Mouse (Mus musculus) c-Kit-positive CD71-positive TER-119-positive erythroid progenitor cells, embryonic 14.5 days (primary cell): ENCODE data around the gene Ccr6.

Source experiments
- DNase-seq: peaks from one replicate; pipeline ENCODE4 v3.0.0-alpha.2; 2013; ENCODE audit warnings: low spot score

The Ccr6 gene

GRCm38 (mm10) chr17:8233618-8234214, 2.1 kb upstream of the Ccr6 start:
- no peak for DNase-seq

GRCm38 (mm10) chr17:8234537-8234936, 1.3 kb upstream of the Ccr6 start:
- DNase-seq: no peak

GRCm38 (mm10) chr17:8238012-8238710, 2.3 kb downstream of the Ccr6 start:
- no peak for DNase-seq

GRCm38 (mm10) chr17:8239561-8239960, 3.7 kb downstream of the Ccr6 start:
- no peak for DNase-seq

- no peak for DNase-seq
These were observed 4.7 kb downstream of the Ccr6 start for GRCm38 (mm10) chr17:8240517-8240916.

- no peak for DNase-seq
These were observed 5.8 kb downstream of the Ccr6 start for GRCm38 (mm10) chr17:8241645-8242044.

DNA sequence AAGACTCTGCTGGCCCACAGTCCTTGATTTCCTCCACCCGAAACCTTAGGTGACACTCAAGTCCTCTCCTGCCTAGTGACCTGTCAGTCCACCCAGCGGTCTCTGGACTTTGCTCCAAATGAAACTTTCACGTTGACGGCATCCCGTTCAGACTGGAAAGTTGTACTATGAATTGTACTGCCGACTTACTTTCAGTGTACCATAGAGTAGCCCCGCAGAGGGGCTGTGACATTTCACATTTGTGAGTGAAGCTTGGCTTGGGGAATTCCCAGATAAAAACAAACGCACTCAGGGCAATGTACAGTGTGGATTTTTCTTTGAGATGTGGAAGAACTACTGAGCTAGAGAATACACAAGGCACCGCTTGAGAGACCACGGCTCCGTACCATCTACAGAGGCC, 6.3 kb downstream of the Ccr6 start:
- DNase-seq: no peak

DNA sequence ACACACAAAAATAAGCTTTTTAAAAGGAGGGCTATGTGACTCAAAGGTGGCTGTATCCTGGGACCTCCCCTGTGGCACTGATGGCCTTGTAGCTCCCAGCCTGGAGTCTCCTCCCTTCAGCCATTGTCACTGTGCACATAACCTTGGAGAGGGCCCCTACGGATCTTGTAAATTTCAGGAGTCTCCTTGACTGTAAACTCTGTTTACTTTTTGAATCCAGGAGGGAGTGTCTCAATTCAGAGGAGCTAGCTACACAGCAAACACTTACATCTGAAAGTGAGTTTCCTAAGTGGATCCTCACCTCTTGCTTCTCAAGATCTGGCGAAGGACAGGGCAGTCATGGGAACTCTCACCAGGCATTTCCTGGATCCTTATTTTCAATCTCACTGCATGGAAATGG, 8.3 kb downstream of the Ccr6 start:
- no peak for DNase-seq

DNA sequence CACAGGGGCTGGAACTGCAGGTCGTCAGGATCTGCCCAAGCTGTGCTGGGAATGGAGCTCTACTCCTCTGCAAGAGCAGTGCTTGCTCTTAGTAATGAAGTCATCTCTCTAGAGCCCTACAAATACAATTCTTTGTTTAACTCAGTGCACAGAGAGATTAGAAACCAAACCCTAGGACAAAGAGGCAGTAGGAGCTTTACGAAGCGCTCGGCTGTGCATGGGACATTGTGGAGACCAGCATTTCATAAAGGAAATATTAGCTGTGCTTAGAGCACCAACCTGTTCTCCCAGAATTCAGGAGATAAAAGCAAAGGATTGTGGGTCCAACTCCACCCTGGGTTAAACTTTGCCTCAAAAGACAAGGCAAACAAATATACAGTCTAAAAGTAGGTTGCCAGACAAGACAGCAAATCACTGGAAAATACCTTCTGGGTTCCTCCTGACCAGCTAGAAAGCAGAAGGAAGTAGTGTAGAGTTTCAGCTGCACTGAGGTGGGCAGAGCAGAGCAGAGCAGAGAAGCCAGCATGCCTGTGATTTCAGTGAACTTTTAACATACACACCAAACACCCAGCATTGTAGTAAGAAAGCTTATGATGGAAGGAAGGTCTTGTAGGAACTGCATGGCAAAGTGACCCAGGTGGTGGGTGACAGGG, 10.4 kb downstream of the Ccr6 start:
- no peak for DNase-seq

DNA sequence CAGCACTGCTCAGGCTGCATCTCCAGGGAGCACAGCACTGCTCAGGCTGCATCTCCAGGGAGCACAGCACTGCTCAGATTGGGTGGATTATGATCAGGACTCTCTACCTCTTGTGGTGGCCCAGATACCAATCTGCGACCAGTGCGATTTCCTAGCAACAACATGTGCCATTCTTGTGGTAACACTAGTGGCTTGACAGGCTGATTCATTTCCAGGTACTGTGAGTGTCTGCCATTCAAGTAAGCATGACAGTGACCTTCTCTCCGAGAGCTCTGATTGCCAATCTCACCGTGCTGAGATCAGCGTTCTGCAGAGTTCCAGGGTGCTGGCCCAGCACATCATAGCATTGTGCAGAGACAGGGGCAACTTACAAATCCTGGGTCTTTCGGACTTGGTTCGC, 15.9 kb downstream of the Ccr6 start:
- no peak for DNase-seq

DNA sequence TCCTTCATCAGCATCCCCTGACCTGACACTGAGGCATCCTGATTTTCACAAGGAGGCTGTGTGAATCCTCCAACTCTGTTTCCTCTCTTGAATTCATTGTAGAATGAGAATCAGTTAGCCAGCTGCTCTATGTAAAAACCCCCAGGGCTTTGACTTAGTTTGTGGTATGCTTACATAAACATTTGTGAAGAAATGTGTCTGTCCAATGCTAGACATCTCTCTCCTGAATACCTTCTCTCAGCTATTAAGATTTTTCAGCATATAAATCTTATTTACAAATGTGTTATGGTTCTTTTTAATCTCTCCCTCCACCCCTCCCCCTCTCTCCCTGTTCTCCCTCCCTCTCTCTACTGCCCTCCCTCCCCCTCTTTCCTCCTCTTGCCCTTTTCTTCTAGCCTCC, 18.4 kb downstream of the Ccr6 start:
- no peak for DNase-seq

- no peak for DNase-seq
These were observed 19.1 kb downstream of the Ccr6 start for GRCm38 (mm10) chr17:8254914-8255313.

DNA sequence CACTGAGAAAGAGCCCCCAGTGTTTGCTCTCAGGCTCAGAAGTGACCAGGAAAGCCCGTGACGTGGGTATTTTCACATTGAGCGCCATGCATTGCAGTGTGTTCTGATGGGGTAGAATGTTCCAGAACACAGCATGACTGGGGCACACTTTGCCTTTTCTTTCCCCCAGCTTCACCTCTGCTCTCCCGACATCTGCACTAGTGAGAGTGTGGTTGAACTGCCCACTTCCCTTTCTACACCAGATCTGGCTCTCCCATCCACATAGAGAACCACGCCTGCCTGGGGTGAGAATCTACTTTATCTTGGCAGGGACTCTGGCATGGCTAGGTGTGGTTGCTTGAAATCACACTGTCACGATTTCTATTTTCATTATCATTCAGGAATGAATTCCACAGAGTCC, 19.7 kb downstream of the Ccr6 start:
- no peak for DNase-seq

DNA sequence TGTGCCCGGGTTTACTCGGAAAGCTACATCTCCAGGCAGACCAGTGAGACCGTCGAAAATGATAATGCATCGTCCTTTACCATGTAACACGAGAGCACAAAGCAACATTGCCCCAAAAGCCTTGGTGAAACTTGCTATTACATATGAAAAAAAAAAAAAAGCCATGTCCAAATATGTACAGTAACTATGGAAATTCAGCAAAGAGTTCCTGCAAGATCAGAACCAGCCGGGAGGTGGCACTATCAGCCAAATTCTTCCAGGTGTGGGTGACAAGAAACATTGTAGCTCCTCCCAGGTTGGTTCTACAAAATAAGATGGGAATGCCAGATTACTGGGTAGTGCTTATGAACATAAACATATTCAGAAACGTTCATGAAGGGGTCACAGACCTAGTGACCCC, 21.1 kb downstream of the Ccr6 start:
- DNase-seq: no peak

DNA sequence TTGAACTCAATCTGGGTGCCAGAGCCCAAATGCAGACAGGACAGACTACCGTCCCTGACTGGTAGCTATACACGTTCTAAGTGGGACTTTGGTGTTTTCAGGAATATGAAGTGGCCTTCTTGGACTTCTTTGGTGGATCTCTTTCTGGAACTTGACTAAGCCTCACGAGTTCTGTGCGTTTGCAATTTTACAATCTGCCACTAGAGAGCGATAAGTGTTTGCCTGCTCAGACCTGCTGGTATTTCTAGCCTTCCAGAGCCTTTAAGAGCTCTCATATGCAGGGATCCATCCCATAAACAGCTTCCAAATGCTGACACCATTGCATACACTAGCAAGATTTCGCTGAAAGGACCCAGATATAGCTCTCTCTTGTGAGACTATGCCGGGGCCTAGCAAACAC, 28.8 kb downstream of the Ccr6 start:
- DNase-seq: peak; percentile 39

DNA sequence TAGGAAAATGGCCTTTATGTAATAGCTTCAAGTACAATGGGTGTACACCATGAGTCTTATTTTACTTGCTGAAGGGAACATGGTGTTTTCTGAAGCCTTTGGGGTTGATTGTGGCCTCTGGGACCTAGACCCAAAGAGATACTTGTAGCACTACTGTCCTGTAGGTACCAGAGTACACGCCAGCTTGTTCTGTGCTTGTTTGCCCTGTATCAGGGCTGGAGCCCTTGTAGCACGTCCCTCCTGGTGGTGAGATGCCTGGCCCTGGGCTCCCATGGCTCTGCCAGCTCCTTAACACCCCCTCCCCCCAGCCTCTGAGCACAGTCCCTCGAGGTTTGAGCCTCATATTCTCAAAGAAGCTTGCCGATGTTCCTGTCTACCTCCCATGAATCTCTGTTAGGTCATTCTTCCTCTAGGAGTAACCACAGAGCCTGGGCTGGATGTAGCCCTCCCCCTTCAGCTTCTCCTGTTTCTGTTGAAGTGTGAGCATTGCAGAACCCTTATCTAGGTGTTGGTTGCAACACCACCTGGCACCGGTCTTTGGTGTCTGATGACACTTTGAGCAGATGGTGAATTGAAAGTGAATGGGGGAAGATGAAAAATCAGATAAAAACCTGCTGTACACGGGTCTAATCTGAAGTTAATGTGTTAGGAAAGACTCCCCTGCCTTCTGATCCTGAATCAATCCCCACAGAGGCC, 36.4 kb downstream of the Ccr6 start:
- no peak for DNase-seq

- DNase-seq: no peak
These were observed 37.1 kb downstream of the Ccr6 start for GRCm38 (mm10) chr17:8272951-8273350.

DNA sequence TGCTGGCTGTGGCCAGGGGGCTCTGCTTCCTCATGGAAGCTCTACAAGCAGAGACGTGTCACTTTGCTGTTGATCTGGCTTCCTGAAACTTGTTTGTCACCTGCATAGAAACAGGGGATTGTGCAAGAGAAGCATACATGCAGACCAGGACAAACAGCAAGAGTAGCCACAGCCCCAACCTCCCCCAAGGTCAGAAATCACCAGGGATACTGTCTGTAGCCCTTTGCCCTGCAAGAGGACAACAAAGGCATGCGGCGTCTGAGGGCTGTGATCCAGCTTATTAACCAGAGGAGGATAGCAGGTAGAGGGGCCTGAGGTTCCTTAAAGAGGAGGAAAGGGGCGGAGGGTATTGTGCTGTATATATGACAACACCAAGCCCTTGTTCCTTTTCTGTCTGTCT, 40.2 kb downstream of the Ccr6 start:
- no peak for DNase-seq

- no peak for DNase-seq
These were observed 40.8 kb downstream of the Ccr6 start for GRCm38 (mm10) chr17:8276680-8277079.

- DNase-seq: no peak
These were observed 41.4 kb downstream of the Ccr6 start for GRCm38 (mm10) chr17:8277266-8277665.

GRCm38 (mm10) chr17:8278356-8278755, 42.5 kb downstream of the Ccr6 start:
- no peak for DNase-seq

DNA sequence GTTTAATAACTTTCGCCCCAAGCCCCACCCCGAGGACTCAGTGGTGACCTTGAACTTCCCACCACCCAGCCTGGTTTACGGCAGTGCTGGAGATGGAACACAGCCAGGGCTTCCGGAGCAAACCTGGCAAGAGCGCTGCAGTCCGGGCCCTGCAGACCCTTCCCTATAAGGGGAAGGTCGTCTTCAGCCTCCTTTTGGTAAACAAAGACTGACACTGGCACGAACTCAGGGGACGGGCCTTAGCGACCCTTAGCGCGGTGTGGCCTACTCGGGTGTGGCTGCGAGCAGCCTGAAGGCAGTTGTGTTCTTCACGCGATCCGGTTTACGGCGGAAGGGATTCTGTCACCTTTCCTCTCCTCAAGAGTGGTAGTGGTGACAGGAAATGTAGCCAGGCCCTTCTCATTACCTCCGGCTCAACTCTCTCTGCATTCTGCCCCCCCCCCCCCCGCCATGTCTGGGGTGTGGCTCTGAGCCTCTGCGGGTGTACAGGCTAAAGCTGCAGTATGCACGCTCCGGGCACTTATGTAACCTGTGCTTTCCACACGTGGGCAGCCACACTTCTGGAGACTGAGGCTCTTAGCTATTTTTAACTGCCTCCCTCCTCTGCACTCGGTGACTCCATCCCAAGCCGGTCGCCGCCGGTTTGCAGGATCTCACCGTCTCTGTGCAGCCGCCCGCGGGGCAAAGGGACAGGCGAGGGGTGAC, 47.1 kb downstream of the Ccr6 start, which contains the start of gene Mpc1:
Gene Mpc1 (plus strand): TSS at position 84 of the 705 bp plus-strand sequence.
- peak; percentile 48 for DNase-seq
